Mouse (Mus musculus) left cerebral cortex, postnatal 14 days (tissue): ENCODE data around the gene Nop9. TPM values are rescaled to one million over a fixed set of nuclear protein-coding genes. Genes with fewer than 3 reads are reported as not detected.

Source experiments
- DNase-seq, 2 experiments: peaks; one replicate each; pipeline ENCODE4 v3.0.0; 2021 to 2022; ENCODE audit warnings: low spot score in 2 of 2, mixed read lengths in 1 of 2
- intact Hi-C: fragments of 180-260 bp; cut with DNase I; formaldehyde crosslinking; loops from one replicate; pipeline ENCODE4 v1.15.1; 2025
- long read RNA-seq, 2 experiments: library from polyadenylated mRNA; stranded (forward); transcript quantifications; one replicate each; pipeline ENCODE4 v2.0.0; 2021
- total RNA-seq, 2 experiments: library from RNA; stranded (reverse); gene quantifications; 2 replicates each; pipeline ENCODE4 v1.2.3; 2021

The Nop9 gene
- total RNA-seq: 10 to 100 TPM; 13.4 to 13.9 TPM
- long read RNA-seq, experiment 1, transcript Nop9-201 (10 exons, 3,694 nt): major isoform, 27 of 35 reads
- long read RNA-seq, experiment 1, partial matches to known transcripts: 4 of 35 reads
- long read RNA-seq, experiment 1, other reads (novel, unspliced or antisense): 4 of 35 reads
- long read RNA-seq, experiment 2, transcript Nop9-201 (10 exons, 3,694 nt): major isoform, 26 of 30 reads
- long read RNA-seq, experiment 2, partial matches to known transcripts: 1 of 30 reads
- long read RNA-seq, experiment 2, other reads (novel, unspliced or antisense): 3 of 30 reads

GRCm38 (mm10) chr14:55745180-55745860, at the start of gene Nop9, which contains the start of gene Dhrs1:
Gene Nop9 (plus strand): TSS chr14:55745693.
Gene Dhrs1 (minus strand): TSS chr14:55745690.
- peak; percentile 61 to 84 for DNase-seq
- intact Hi-C loops: no loop called here

DNA sequence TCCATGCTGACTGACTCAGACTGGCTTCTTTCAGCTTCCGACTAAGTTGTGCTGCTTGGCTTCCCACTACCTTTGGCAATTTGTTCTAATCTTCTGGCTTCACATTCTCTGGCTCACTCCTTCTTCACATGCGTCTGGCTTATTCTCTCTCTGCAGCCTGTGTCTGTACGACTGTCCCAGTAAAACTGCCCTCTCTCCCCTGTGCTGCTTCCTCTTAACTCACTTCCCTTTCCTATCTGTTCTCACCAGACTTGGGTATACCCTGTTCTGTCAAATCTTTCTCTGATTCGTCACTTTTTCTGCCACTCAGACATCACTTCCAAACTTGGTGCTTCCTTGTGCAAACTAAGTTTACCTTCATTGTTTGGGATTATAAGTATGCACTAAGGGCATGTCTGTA, 48.3 kb upstream of the Nop9 start:
- intact Hi-C loops: no loop called here
- no peak for DNase-seq

DNA sequence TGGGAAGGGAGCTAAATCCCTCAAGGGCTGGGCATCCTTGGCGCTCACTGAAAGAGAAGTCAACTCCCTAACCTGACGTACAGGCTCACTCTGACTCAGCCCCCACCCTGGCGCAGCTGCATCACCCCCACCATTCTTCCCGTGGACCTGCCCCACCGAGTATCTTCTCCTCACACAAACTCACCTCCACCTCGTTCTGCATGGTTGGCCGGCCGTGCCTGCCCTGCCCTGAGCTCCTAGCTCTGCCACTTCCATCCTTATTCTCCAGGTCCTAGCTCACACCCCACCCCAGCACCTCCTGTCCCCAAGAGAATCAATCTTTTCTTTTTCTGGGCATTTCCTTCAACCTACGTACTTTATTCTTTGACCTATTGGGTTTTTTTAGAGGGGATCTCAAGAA, 44.4 kb upstream of the Nop9 start:
- intact Hi-C loops: no loop called here

DNA sequence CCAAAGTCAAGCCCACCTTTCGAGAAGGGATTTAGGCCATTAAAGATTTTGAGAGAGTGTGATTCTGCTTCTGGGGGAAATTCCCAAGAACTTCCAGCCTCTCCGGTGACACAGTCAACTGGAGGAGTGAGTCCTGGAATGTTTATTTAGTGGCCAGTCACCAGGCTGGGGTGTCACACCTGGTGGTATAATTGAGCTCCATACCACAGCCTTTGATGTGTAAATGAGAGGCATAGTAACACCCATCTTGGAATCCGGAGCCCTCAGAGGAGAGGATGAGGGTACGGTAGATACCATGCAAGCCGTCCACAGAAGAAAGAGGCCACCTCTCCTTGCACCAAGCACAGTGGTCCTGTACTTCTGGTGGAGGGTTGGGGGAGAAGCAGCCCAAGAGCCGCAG, 42.7 kb upstream of the Nop9 start:
- intact Hi-C loops: no loop called here
- DNase-seq: no peak

More for the DNA sequence above, 44.4 kb upstream of the Nop9 start:
- no peak for DNase-seq

DNA sequence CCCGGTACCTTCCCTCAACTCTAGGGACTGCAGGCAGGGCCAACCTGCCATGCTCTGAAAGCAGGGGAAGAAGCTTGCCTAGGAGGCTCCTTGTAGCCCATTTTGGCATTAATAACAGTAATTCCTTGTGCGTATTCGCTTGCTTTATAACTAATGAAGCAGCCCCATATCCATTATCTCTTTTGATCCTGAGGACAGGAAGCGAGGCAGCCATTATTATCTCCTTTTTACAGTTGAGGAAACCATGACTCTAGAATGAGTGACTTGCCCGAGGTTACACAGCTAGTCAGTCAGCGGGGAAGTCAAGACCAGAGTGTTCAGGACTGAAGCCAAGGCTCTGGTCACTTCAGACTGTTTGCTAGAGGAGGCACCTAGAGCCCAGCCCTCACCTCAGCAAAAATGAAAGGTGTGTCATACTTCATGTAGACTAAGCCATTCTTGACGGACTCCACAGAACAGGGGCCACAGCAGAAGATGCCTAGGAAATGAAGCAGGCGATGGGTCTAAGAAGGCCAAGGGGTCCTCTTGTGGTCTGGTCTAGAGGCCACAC, 39.4 kb upstream of the Nop9 start:
- DNase-seq: no peak
- intact Hi-C loops: no loop called here

GRCm38 (mm10) chr14:55707397-55707796, 38.1 kb upstream of the Nop9 start:
- DNase-seq: no peak
- intact Hi-C loops: no loop called here

- intact Hi-C loops: no loop called here
- DNase-seq: no peak
These were observed 36.0 kb upstream of the Nop9 start for GRCm38 (mm10) chr14:55709509-55709908.

- intact Hi-C loops: no loop called here
- DNase-seq: no peak
These were observed 33.7 kb upstream of the Nop9 start for GRCm38 (mm10) chr14:55711786-55712185.

- DNase-seq: no peak
- intact Hi-C loops: no loop called here
These were observed 32.3 kb upstream of the Nop9 start for GRCm38 (mm10) chr14:55713007-55713728.

- DNase-seq: no peak
These were observed 31.8 kb upstream of the Nop9 start, which contains the start of gene Tgm1 for GRCm38 (mm10) chr14:55713729-55714122. Gene Tgm1 (minus strand): TSS chr14:55713926.

GRCm38 (mm10) chr14:55714893-55715292, 30.6 kb upstream of the Nop9 start:
- no peak for DNase-seq
- intact Hi-C loops: no loop called here

More at GRCm38 (mm10) chr14:55713729-55714122, 31.8 kb upstream of the Nop9 start, which contains the start of gene Tgm1:
- intact Hi-C loops: no loop called here

GRCm38 (mm10) chr14:55716271-55716670, 29.2 kb upstream of the Nop9 start:
- intact Hi-C loops: no loop called here

GRCm38 (mm10) chr14:55716884-55717283, 28.6 kb upstream of the Nop9 start:
- DNase-seq: no peak

More at GRCm38 (mm10) chr14:55716271-55716670, 29.2 kb upstream of the Nop9 start:
- DNase-seq: no peak

GRCm38 (mm10) chr14:55719737-55720136, 25.8 kb upstream of the Nop9 start:
- intact Hi-C loops: no loop called here

More at GRCm38 (mm10) chr14:55716884-55717283, 28.6 kb upstream of the Nop9 start:
- intact Hi-C loops: no loop called here

DNA sequence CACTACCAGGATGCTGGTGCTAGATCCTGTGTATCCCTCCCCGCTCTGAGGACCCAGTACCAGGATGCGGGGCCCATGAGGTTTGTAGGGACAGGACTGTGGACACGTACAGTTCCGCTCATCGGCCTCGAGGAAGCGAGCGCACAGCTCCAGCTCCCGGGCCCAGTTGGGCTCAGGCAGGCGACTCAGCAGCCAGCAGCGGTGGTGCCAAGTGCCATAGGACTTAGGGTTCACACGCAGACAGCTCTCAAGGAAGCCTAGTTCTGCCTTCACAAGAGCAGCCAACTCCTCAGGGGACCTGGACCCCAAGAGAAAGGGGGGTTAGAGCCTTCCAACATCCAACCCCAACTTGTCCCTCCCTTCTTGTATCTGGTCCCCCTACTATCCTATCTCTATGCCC, 24.8 kb upstream of the Nop9 start:
- intact Hi-C loops: no loop called here
- no peak for DNase-seq

More at GRCm38 (mm10) chr14:55719737-55720136, 25.8 kb upstream of the Nop9 start:
- DNase-seq: no peak

DNA sequence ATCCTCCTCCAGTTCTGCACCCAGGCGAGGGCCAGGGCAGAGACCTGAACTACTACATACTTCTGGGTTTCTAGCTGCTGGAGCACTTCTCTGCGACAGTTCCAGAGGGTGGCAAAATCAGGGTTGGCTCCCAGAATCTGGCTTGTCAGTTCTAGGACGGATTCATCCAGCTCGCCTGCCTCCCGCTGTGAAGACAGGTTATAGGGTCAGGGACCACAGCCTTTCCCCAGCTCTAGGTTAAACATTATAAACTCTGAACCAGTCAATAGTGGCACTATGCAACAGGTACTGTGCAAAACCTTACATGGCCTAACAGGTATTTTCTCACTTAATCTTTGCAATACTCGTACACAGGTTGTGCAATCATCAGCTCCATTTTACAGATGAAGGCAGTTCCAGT, 24.4 kb upstream of the Nop9 start:
- intact Hi-C loops: no loop called here
- DNase-seq: no peak

DNA sequence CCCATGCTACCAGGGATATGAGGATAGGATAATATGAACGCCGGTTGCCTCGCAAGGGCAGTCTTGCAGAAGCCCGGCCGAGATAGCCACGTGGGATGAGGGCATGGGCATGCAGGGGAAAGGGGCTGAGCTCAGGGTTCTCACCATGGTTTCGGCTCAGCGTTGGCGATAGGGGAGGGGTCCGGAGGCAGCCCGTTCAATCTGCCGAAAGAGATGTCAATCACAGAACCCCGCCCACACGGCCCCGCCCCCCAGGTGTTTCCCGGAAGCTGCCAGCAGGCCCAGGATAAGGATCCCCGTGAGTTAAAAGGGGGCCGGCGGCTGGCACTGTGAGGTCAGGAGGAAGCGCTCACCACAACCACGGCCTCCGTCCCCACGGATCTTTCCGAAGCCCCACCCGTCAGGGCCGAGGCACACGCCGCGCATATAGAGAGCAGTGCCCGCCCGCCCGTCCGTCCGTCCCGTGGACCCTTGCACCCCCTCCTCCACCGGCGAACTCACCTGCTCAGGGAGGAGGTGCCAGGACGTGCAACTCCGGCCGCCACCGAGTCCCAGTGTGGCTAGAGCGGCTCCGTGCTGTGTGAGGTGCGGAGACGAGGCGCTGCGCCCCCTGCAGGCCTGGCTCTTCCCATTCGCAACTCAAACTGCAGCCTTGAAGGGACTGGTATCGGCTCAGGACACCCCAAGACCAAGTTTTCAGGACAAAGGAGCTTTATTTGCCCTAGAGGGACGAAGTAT, 23.6 kb upstream of the Nop9 start, which contains the start of gene Rabggta:
Rabggta (minus strand) TSS at position 564 of the 738 bp plus-strand sequence.
- DNase-seq: peak; percentile 94
- intact Hi-C loops: no loop called here

DNA sequence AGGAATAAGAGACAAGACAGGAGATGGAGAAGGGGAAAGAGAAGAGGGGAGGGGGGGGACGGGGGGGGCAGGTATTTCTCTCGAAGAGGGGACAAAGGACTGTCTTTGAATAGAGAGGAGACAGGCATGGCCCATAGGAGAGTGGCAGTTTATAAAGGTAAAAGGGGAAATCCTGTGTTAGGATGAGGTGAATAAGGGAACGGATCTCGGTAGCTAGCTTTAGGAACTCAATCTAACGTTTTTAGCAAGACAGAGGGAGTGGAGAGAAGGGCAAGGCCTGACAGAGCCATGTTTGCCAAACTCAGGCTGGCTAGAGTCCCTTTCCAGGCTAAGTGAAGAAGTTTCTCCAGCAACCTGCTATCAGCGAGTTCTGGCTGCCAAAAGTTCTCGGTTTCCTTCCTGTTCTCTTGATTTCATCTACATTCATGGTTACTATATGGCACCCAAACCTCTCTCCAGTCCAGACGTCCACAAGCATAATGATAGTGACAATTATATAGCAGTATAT, 23.0 kb upstream of the Nop9 start:
- intact Hi-C loops: no loop called here
- DNase-seq: no peak

- intact Hi-C loops: no loop called here
- no peak for DNase-seq
These were observed 22.1 kb upstream of the Nop9 start for GRCm38 (mm10) chr14:55723433-55723832.
